8 mouse cellular contexts compared by ENCODE assay signal in the genomic region with DNA sequence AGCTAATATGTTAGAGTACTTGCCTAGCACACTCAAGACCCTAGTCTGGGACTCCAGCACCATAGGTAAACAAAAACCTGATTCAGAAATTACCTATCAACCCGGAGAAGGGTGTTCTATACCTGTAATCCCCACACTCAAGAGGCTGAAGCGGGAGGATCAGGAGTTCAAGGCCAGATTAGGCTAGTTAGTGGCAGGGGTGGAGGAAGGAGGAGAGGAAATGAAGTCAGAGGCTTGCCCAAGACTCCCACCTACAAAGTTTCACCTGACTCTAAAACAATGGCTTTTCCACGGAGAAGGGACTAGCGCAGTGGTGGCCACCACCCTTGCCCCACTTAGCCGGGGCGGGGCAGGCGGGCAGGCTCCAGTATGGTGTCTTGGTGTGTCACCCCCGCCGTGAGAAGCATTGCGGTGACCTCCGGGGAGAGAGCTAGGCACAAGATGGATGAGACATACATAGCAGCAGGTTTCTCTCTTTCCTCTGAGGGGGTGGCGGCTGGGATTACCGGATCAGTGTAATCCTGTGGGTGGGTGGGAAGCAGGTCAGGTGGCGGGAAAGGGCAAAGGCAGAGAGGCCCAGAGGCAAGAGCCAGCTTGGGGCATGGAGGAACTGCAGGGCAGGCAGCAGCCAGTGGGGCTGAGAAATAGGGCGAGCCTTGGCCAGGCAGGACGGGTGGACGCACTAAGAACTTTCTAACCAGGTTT. TPM values are rescaled to one million over a fixed set of nuclear protein-coding genes. Genes with fewer than 3 reads are reported as not detected.
DNase-seq lines count a peak whose midpoint lies in the region; ATAC-seq lines count a peak whose summit lies in the region.
"Had no signal": no experiment of that assay in that cellular context is flagged by ENCODE, and none has a peak within 500 bp of the region (broad histone marks: within the 10 kb centered on the region; RNA-seq: fewer than 3 reads in every experiment).

No protein-coding gene starts in this region.

- no peak for DNase-seq in lung, adult 18-20 months
- DNase-seq in spleen, adult 18-20 months: no peak
- DNase-seq in lung, postnatal 25 days (ENCODE audit: low spot score): no peak

- peaks cover 8% of the 10 kb centered on the region for H3K4me1 ChIP-seq in lung, embryonic 16.5 days (replicated peaks; ENCODE audit: control insufficient read depth, insufficient read depth, low read length)
- peaks cover 60% of the 10 kb centered on the region for H3K4me1 ChIP-seq in forebrain, embryonic 13.5 days
- H3K4me1 ChIP-seq in liver, embryonic 15.5 days (replicated peaks): peaks cover 3% of the 10 kb centered on the region; the same call in 1 of the 2 replicates

- H3K9me3 ChIP-seq in lung, embryonic 16.5 days (ENCODE audit: control insufficient read depth, low read length): no peaks in the 10 kb centered on the region
- H3K9me3 ChIP-seq in forebrain, embryonic 13.5 days (replicated peaks): no peaks in the 10 kb centered on the region
- no peaks in the 10 kb centered on the region for H3K9me3 ChIP-seq in liver, embryonic 15.5 days (replicated peaks)

- H3K4me2 ChIP-seq in lung, embryonic 16.5 days (ENCODE audit: low read depth, low read length): peak overlapping the region; percentile 47
- H3K4me2 ChIP-seq in forebrain, embryonic 13.5 days: peak overlapping the region; percentile 55
- peak overlapping the region; percentile 25 for H3K4me2 ChIP-seq in liver, embryonic 15.5 days

- H3K36me3 ChIP-seq in lung, embryonic 16.5 days (ENCODE audit: control insufficient read depth, insufficient read depth, low read length): no peaks in the 10 kb centered on the region
- H3K36me3 ChIP-seq in forebrain, embryonic 13.5 days (ENCODE audit: poor library complexity, severe bottlenecking): no peaks in the 10 kb centered on the region
- no peaks in the 10 kb centered on the region for H3K36me3 ChIP-seq in liver, embryonic 15.5 days (replicated peaks)

- WGBS in lung, embryonic 16.5 days: 20% methylated on average over 17 of the region's 17 CpGs
- 7% methylated on average over 15 of the region's 17 CpGs for WGBS in forebrain, embryonic 13.5 days
- WGBS in liver, embryonic 15.5 days (ENCODE audit: insufficient replicate concordance): 26% methylated on average over 17 of the region's 17 CpGs

- H3K4me3 ChIP-seq in lung, embryonic 16.5 days (ENCODE audit: low read length): peak overlapping the region; percentile 24; the same call in 1 of the 2 replicates
- H3K4me3 ChIP-seq in forebrain, embryonic 13.5 days: peak overlapping the region; percentile 6; the same call in 1 of the 2 replicates
- no peak overlapping the region for H3K4me3 ChIP-seq in liver, embryonic 15.5 days (replicated peaks)

- no peaks in the 10 kb centered on the region; the same call in 1 of the 2 replicates for H3K27me3 ChIP-seq in lung, embryonic 16.5 days (ENCODE audit: control insufficient read depth, insufficient read depth, low read depth, low read length)
- no peaks in the 10 kb centered on the region for H3K27me3 ChIP-seq in forebrain, embryonic 13.5 days
- H3K27me3 ChIP-seq in liver, embryonic 15.5 days: peaks cover 60% of the 10 kb centered on the region

- H3K9ac ChIP-seq in lung, embryonic 16.5 days (ENCODE audit: low read length): peak overlapping the region; percentile 32; the same call in 1 of the 2 replicates
- peak overlapping the region; percentile 43; the same call in 1 of the 2 replicates for H3K9ac ChIP-seq in forebrain, embryonic 13.5 days
- H3K9ac ChIP-seq in liver, embryonic 15.5 days: no peak overlapping the region

- H3K27ac ChIP-seq in lung, embryonic 16.5 days (ENCODE audit: low read length): no peak overlapping the region
- H3K27ac ChIP-seq in forebrain, embryonic 13.5 days: peak overlapping the region; percentile 98
- H3K27ac ChIP-seq in liver, embryonic 15.5 days (replicated peaks): no peak overlapping the region

- no peak for ATAC-seq in lung, embryonic 16.5 days (ENCODE audit: low read depth)
- ATAC-seq in forebrain, embryonic 13.5 days: peak; percentile 54
- ATAC-seq in liver, embryonic 15.5 days (ENCODE audit: insufficient read depth): no peak
- ATAC-seq in megakaryocyte progenitor cell, adult 5-6 weeks (replicated peaks; ENCODE audit: poor library complexity): no peak

RNA-seq across cellular contexts. Expression of gene Msi1, which starts 25.8 kb away (rescaled TPM):
- 3.9 and 6.0 TPM in 2 replicates for polyA plus RNA-seq in lung, embryonic 16.5 days (2015; fragmentation: Nextera tagmentation; extraction: Ambion mirVana)
- 99.0 and 107 TPM in 2 replicates for polyA plus RNA-seq in forebrain, embryonic 13.5 days (2015; fragmentation: Nextera tagmentation; extraction: Ambion mirVana)
- 0.36 and 0.44 TPM in 2 replicates for polyA plus RNA-seq in liver, embryonic 15.5 days (2015; fragmentation: Nextera tagmentation; extraction: Ambion mirVana)
- not detected in 2 replicates for total RNA-seq in megakaryocyte progenitor cell, adult 5-6 weeks (2015)
- not detected in 2 replicates for total RNA-seq in megakaryocyte progenitor cell, adult 5-6 weeks (2017)
- total RNA-seq: hematopoietic stem cell, adult 5-6 weeks had no signal

RNA-seq across cellular contexts. Expression of gene Cox6a1, which starts 54.8 kb away (rescaled TPM):
- polyA plus RNA-seq in lung, embryonic 16.5 days (2015; fragmentation: Nextera tagmentation; extraction: Ambion mirVana): 920 and 937 TPM in 2 replicates
- polyA plus RNA-seq in forebrain, embryonic 13.5 days (2015; fragmentation: Nextera tagmentation; extraction: Ambion mirVana): 965 and 999 TPM in 2 replicates
- 700 and 702 TPM in 2 replicates for polyA plus RNA-seq in liver, embryonic 15.5 days (2015; fragmentation: Nextera tagmentation; extraction: Ambion mirVana)
- 365 and 372 TPM in 2 replicates for total RNA-seq in megakaryocyte progenitor cell, adult 5-6 weeks (2015)
- 67.5 and 102 TPM in 2 replicates for total RNA-seq in megakaryocyte progenitor cell, adult 5-6 weeks (2017)

Comparison
In these comparisons a context has a peak if more than half of its experiments do, and no peak if none do; other contexts are left out.
1. RNA of gene Msi1, which starts 25.8 kb away (polyA plus RNA-seq): 99.0 to 107 TPM in forebrain, embryonic 13.5 days; 3.9 to 6.0 TPM in lung, embryonic 16.5 days and 0.36 to 0.44 TPM in liver, embryonic 15.5 days; every median in the first group is over 10 times any median in the second.
2. Peak in every context shown above with its lines, with median percentiles within 50 percentile points of each other: H3K4me2 ChIP-seq.